Mouse (Mus musculus): ENCODE measurements around the gene Notch1. TPM values are rescaled to one million over a fixed set of nuclear protein-coding genes. Genes with fewer than 3 reads are reported as not detected.

Gene Notch1
- polyA plus RNA-seq, 1 experiment from 2014 or later: 49.5 TPM

- Histone ChIP-seq H3K27me3 (no peaks in the 10 kb centered on the region), H3K4me1 (peaks cover 37% of the 10 kb centered on the region), H3K36me3 (replicated peaks) (no peaks in the 10 kb centered on the region), H3K9me3 (no peaks in the 10 kb centered on the region), H3K4me2 (no peak overlapping the region), H3K9ac (peak overlapping the region; percentile 40; the same call in 1 of the 2 replicates), H3K27ac (no peak overlapping the region), H3K4me3 (replicated peaks) (no peak overlapping the region)
- no peak for ATAC-seq (ENCODE audit: low FRiP score)
- WGBS: 78% methylated on average over 1 of the region's 1 CpGs
Measured at GRCm38 (mm10) chr2:26447451-26447850, 69.0 kb downstream of the Notch1 start.

- Histone ChIP-seq H3K27me3 (no peaks in the 10 kb centered on the region), H3K4me1 (peaks cover 37% of the 10 kb centered on the region), H3K9me3 (no peaks in the 10 kb centered on the region), H3K36me3 (replicated peaks) (peaks cover 2% of the 10 kb centered on the region; the same call in 1 of the 2 replicates), H3K4me3 (replicated peaks) (peak overlapping the region; percentile 82), H3K4me2 (peak overlapping the region; percentile 90), H3K27ac (0 out of 2 replicates have a peak overlapping the region, but pooled peaks have one; percentile 88), H3K9ac (peak overlapping the region; percentile 73)
- ATAC-seq (ENCODE audit: low FRiP score): no peak
- 83% methylated on average over 4 of the region's 4 CpGs for WGBS
Measured at GRCm38 (mm10) chr2:26446671-26447070, 69.8 kb downstream of the Notch1 start.

- Histone ChIP-seq H3K36me3 (replicated peaks) (peaks cover 10% of the 10 kb centered on the region), H3K4me3 (replicated peaks) (peak overlapping the region; percentile 82), H3K9me3 (no peaks in the 10 kb centered on the region), H3K9ac (peak overlapping the region; percentile 73), H3K4me2 (peak overlapping the region; percentile 90), H3K4me1 (peaks cover 37% of the 10 kb centered on the region), H3K27me3 (no peaks in the 10 kb centered on the region), H3K27ac (peak overlapping the region; percentile 88)
- peak; percentile 89 for ATAC-seq (ENCODE audit: low FRiP score)
- WGBS: under 1% methylated on average over 44 of the region's 44 CpGs
Measured at GRCm38 (mm10) chr2:26445666-26446445, 70.6 kb downstream of the Notch1 start.

- Histone ChIP-seq H3K4me2 (peak within 1 kb of the TSS; percentile 90), H3K9me3 (no peaks in the 10 kb centered on the region), H3K4me3 (replicated peaks) (peak within 1 kb of the TSS; percentile 82), H3K9ac (peak within 1 kb of the TSS; percentile 85), H3K36me3 (replicated peaks) (peaks cover 18% of the 10 kb centered on the region), H3K27ac (peak within 1 kb of the TSS; percentile 88), H3K4me1 (peaks cover 37% of the 10 kb centered on the region), H3K27me3 (no peaks in the 10 kb centered on the region)
- peak; percentile 93 for ATAC-seq (ENCODE audit: low FRiP score)
- WGBS: under 1% methylated on average over 55 of the region's 61 CpGs
Measured at GRCm38 (mm10) chr2:26444946-26445665, 71.4 kb downstream of the Notch1 start, which contains the start of gene Sec16a. Gene Sec16a, minus strand, starts transcription at chr2:26445216.

- Histone ChIP-seq H3K4me3 (replicated peaks) (peak overlapping the region; percentile 82), H3K36me3 (replicated peaks) (peaks cover 25% of the 10 kb centered on the region), H3K4me2 (peak overlapping the region; percentile 90), H3K4me1 (peaks cover 31% of the 10 kb centered on the region), H3K27ac (peak overlapping the region; percentile 83), H3K9me3 (no peaks in the 10 kb centered on the region), H3K27me3 (no peaks in the 10 kb centered on the region), H3K9ac (peak overlapping the region; percentile 85)
- ATAC-seq (ENCODE audit: low FRiP score): no peak
- 6% methylated on average over 15 of the region's 15 CpGs for WGBS
Measured at GRCm38 (mm10) chr2:26444368-26444767, 72.1 kb downstream of the Notch1 start.

- Histone ChIP-seq H3K4me2 (peak overlapping the region; percentile 90), H3K4me1 (peaks cover 31% of the 10 kb centered on the region), H3K4me3 (replicated peaks) (peak overlapping the region; percentile 82), H3K27ac (no peak overlapping the region), H3K36me3 (replicated peaks) (peaks cover 30% of the 10 kb centered on the region), H3K27me3 (no peaks in the 10 kb centered on the region), H3K9ac (peak overlapping the region; percentile 85), H3K9me3 (no peaks in the 10 kb centered on the region)
- ATAC-seq (ENCODE audit: low FRiP score): no peak
- 52% methylated on average over 3 of the region's 3 CpGs for whole genome bisulfite sequencing
Measured at GRCm38 (mm10) chr2:26443876-26444275, 72.6 kb downstream of the Notch1 start.

- Histone ChIP-seq H3K27ac (no peak overlapping the region), H3K4me1 (peaks cover 31% of the 10 kb centered on the region), H3K9ac (no peak overlapping the region; the same call in 1 of the 2 replicates), H3K9me3 (no peaks in the 10 kb centered on the region), H3K4me2 (0 out of 2 replicates have a peak overlapping the region, but pooled peaks have one; percentile 15), H3K4me3 (replicated peaks) (no peak overlapping the region), H3K36me3 (replicated peaks) (peaks cover 40% of the 10 kb centered on the region), H3K27me3 (no peaks in the 10 kb centered on the region)
- WGBS: 50% methylated on average over 1 of the region's 1 CpGs
- no peak for ATAC-seq (ENCODE audit: low FRiP score)
Measured at GRCm38 (mm10) chr2:26442843-26443242, 73.6 kb downstream of the Notch1 start.

GRCm38 (mm10) chr2:26441688-26442087, 74.8 kb downstream of the Notch1 start:
- Histone ChIP-seq H3K9ac (no peak overlapping the region), H3K27me3 (no peaks in the 10 kb centered on the region), H3K4me2 (no peak overlapping the region), H3K27ac (no peak overlapping the region), H3K4me3 (replicated peaks) (no peak overlapping the region), H3K9me3 (no peaks in the 10 kb centered on the region), H3K4me1 (peaks cover 34% of the 10 kb centered on the region), H3K36me3 (replicated peaks) (peaks cover 50% of the 10 kb centered on the region)
- no peak for ATAC-seq (ENCODE audit: low FRiP score)
- WGBS: 73% methylated on average over 5 of the region's 5 CpGs

GRCm38 (mm10) chr2:26441261-26441660, 75.2 kb downstream of the Notch1 start:
- no peak for ATAC-seq (ENCODE audit: low FRiP score)
- H3K36me3 ChIP-seq (replicated peaks): peaks cover 50% of the 10 kb centered on the region

GRCm38 (mm10) chr2:26439671-26440070, 76.8 kb downstream of the Notch1 start:
- Histone ChIP-seq H3K4me2 (no peak overlapping the region), H3K36me3 (replicated peaks) (peaks cover 64% of the 10 kb centered on the region), H3K9me3 (no peaks in the 10 kb centered on the region), H3K27me3 (no peaks in the 10 kb centered on the region), H3K4me3 (replicated peaks) (no peak overlapping the region), H3K4me1 (peaks cover 28% of the 10 kb centered on the region), H3K27ac (no peak overlapping the region), H3K9ac (no peak overlapping the region)
- no peak for ATAC-seq (ENCODE audit: low FRiP score)
- 97% methylated on average over 6 of the region's 6 CpGs for WGBS

More at GRCm38 (mm10) chr2:26441261-26441660, 75.2 kb downstream of the Notch1 start:
- Histone ChIP-seq H3K9me3 (no peaks in the 10 kb centered on the region), H3K27me3 (no peaks in the 10 kb centered on the region), H3K9ac (no peak overlapping the region), H3K4me3 (replicated peaks) (no peak overlapping the region), H3K4me2 (no peak overlapping the region), H3K4me1 (peaks cover 31% of the 10 kb centered on the region), H3K27ac (no peak overlapping the region)
- WGBS: 97% methylated on average over 4 of the region's 4 CpGs

- no peak for ATAC-seq (ENCODE audit: low FRiP score)
- Histone ChIP-seq H3K4me3 (replicated peaks) (no peak overlapping the region), H3K9me3 (no peaks in the 10 kb centered on the region), H3K27ac (no peak overlapping the region), H3K4me2 (no peak overlapping the region), H3K9ac (no peak overlapping the region), H3K27me3 (no peaks in the 10 kb centered on the region), H3K4me1 (peaks cover 15% of the 10 kb centered on the region), H3K36me3 (replicated peaks) (peaks cover 77% of the 10 kb centered on the region)
- WGBS: 94% methylated on average over 7 of the region's 7 CpGs
Measured at GRCm38 (mm10) chr2:26438373-26438772, 78.1 kb downstream of the Notch1 start.

GRCm38 (mm10) chr2:26437221-26437620, 79.2 kb downstream of the Notch1 start:
- Histone ChIP-seq H3K4me2 (no peak overlapping the region), H3K4me3 (replicated peaks) (no peak overlapping the region), H3K27ac (no peak overlapping the region), H3K36me3 (replicated peaks) (peaks cover 88% of the 10 kb centered on the region), H3K9ac (no peak overlapping the region; the same call in 1 of the 2 replicates), H3K9me3 (no peaks in the 10 kb centered on the region), H3K27me3 (no peaks in the 10 kb centered on the region), H3K4me1 (peaks cover 8% of the 10 kb centered on the region)
- WGBS: 73% methylated on average over 4 of the region's 4 CpGs
- ATAC-seq (ENCODE audit: low FRiP score): no peak

Data from forebrain, embryonic 12.5 days (tissue).